Mouse (Mus musculus): ENCODE results near the gene Arhgef18.

Gene Arhgef18

GRCm38 (mm10) chr8:3395246-3395645, 2.4 kb downstream of the Arhgef18 start:
- ATAC-seq (ENCODE audit: low TSS enrichment): no peak

- ATAC-seq (ENCODE audit: low TSS enrichment): no peak
These were observed 4.8 kb downstream of the Arhgef18 start for GRCm38 (mm10) chr8:3397597-3397996.

GRCm38 (mm10) chr8:3400509-3400908, 7.7 kb downstream of the Arhgef18 start:
- ATAC-seq (ENCODE audit: low TSS enrichment): no peak

- no peak for ATAC-seq (ENCODE audit: low TSS enrichment)
These were observed 14.6 kb downstream of the Arhgef18 start for GRCm38 (mm10) chr8:3407417-3407816.

GRCm38 (mm10) chr8:3411085-3411484, 18.3 kb downstream of the Arhgef18 start:
- ATAC-seq (ENCODE audit: low TSS enrichment): no peak

- ATAC-seq (ENCODE audit: low TSS enrichment): no peak
These were observed 19.1 kb downstream of the Arhgef18 start for GRCm38 (mm10) chr8:3411901-3412301.

GRCm38 (mm10) chr8:3412816-3413215, 20.0 kb downstream of the Arhgef18 start:
- no peak for ATAC-seq (ENCODE audit: low TSS enrichment)

- no peak for ATAC-seq (ENCODE audit: low TSS enrichment)
These were observed 21.9 kb downstream of the Arhgef18 start for GRCm38 (mm10) chr8:3414639-3415190.

- ATAC-seq (ENCODE audit: low TSS enrichment): no peak
These were observed 22.5 kb downstream of the Arhgef18 start for GRCm38 (mm10) chr8:3415259-3415658.

GRCm38 (mm10) chr8:3415661-3416060, 22.9 kb downstream of the Arhgef18 start:
- ATAC-seq (ENCODE audit: low TSS enrichment): no peak

GRCm38 (mm10) chr8:3416846-3417245, 24.0 kb downstream of the Arhgef18 start:
- no peak for ATAC-seq (ENCODE audit: low TSS enrichment)

GRCm38 (mm10) chr8:3417455-3417854, 24.6 kb downstream of the Arhgef18 start:
- ATAC-seq (ENCODE audit: low TSS enrichment): no peak

- no peak for ATAC-seq (ENCODE audit: low TSS enrichment)
These were observed 25.3 kb downstream of the Arhgef18 start for GRCm38 (mm10) chr8:3418101-3418500.

GRCm38 (mm10) chr8:3420105-3420706, 27.4 kb downstream of the Arhgef18 start:
- no peak for ATAC-seq (ENCODE audit: low TSS enrichment)

GRCm38 (mm10) chr8:3421507-3421906, 28.7 kb downstream of the Arhgef18 start:
- no peak for ATAC-seq (ENCODE audit: low TSS enrichment)

- ATAC-seq (ENCODE audit: low TSS enrichment): no peak
These were observed 32.4 kb downstream of the Arhgef18 start for GRCm38 (mm10) chr8:3425217-3425616.

- no peak for ATAC-seq (ENCODE audit: low TSS enrichment)
These were observed 33.4 kb downstream of the Arhgef18 start for GRCm38 (mm10) chr8:3426211-3426610.

- peak; percentile 71; the same call in 1 of the 2 replicates for ATAC-seq (ENCODE audit: low TSS enrichment)
These were observed 35.6 kb downstream of the Arhgef18 start for GRCm38 (mm10) chr8:3428426-3428825.

GRCm38 (mm10) chr8:3429966-3430365, 37.2 kb downstream of the Arhgef18 start:
- peak; percentile 33; the same call in 1 of the 2 replicates for ATAC-seq (ENCODE audit: low TSS enrichment)

- no peak for ATAC-seq (ENCODE audit: low TSS enrichment)
These were observed 38.3 kb downstream of the Arhgef18 start for GRCm38 (mm10) chr8:3431113-3431512.

- no peak for ATAC-seq (ENCODE audit: low TSS enrichment)
These were observed 43.7 kb downstream of the Arhgef18 start for GRCm38 (mm10) chr8:3436492-3436891.

GRCm38 (mm10) chr8:3439510-3439909, 46.7 kb downstream of the Arhgef18 start:
- no peak for ATAC-seq (ENCODE audit: low TSS enrichment)

GRCm38 (mm10) chr8:3449226-3449625, 56.4 kb downstream of the Arhgef18 start:
- ATAC-seq (ENCODE audit: low TSS enrichment): no peak

- peak; percentile 74; the same call in 1 of the 2 replicates for ATAC-seq (ENCODE audit: low TSS enrichment)
These were observed 57.9 kb downstream of the Arhgef18 start for GRCm38 (mm10) chr8:3450670-3451069.

Measured in frontal cortex, adult (tissue).